Mouse (Mus musculus) small intestine, adult 2 months (tissue): ENCODE measurements around the gene Efl1.

Experiments used
- CTCF ChIP-seq: fragments of 200-500 bp; IDR thresholded peaks from 2 replicates; pipeline ENCODE4 v1.5.1; 2012; ENCODE audit warnings: low read depth, mild to moderate bottlenecking, control low read depth, inconsistent platforms, low read length, moderate library complexity, mixed read lengths; ENCODE audit not compliant: insufficient replicate concordance, insufficient read length; ENCODE audit errors: extremely low read depth
- POLR2A ChIP-seq: fragments of 200-500 bp; IDR thresholded peaks from 2 replicates; pipeline ENCODE4 v1.6.1; 2012; ENCODE audit warnings: low read depth, mild to moderate bottlenecking, control low read depth, inconsistent platforms, low read length, moderate library complexity

DNA sequence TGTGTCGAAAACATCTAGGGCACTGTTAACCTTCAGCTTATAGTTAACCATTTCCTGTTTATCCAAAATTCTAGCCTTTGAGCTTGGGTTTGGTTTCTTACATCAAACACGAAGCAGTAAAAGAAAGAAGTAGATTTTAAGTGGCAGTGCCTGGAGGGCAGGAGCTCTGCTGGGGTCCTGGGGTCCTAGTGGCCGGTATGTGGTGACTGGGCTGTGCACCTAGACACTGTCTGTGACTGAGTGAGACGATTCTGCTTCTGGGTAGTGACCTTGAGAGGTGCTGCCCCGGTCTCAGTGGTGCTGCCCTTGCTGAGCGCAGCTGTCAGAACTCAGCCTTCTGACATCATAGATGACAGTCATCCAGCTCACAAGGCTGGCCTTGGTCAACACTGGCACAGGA is 125.5 kb downstream of the Efl1 start:
- TF ChIP-seq CTCF = no peak
- TF ChIP-seq POLR2A = no peak
